Mouse (Mus musculus) lung, adult 2 months (tissue): Measurements from ENCODE around the gene Ndufb4. TPM values are rescaled to one million over a fixed set of nuclear protein-coding genes. Genes with fewer than 3 reads are reported as not detected.

ENCODE experiments used
- DNase-seq: peaks from one replicate; pipeline ENCODE4 v3.0.0; 2022
- H3K4me1 ChIP-seq: fragments of 200-500 bp; 2 replicates; pipeline ENCODE4 v1.6.1; 2011; ENCODE audit warnings: low read length; ENCODE audit not compliant: control insufficient read depth, insufficient read depth
- H3K4me3 ChIP-seq: fragments of 200-500 bp; replicated peaks from 2 replicates; pipeline ENCODE3; 2011; ENCODE audit warnings: low read depth, mild to moderate bottlenecking, control low read depth, low read length; ENCODE audit errors: extremely low read depth
- CTCF ChIP-seq: fragments of 200-500 bp; IDR thresholded peaks from 2 replicates; pipeline ENCODE4 v1.5.1; 2011; ENCODE audit warnings: mild to moderate bottlenecking, low read length, control low read depth; ENCODE audit not compliant: insufficient read depth
- POLR2A ChIP-seq: fragments of 200-500 bp; IDR thresholded peaks from 2 replicates; pipeline ENCODE4 v1.6.1; 2011; ENCODE audit warnings: low read depth, mild to moderate bottlenecking, control low read depth, low read length, borderline replicate concordance; ENCODE audit errors: extremely low read depth
- WGBS: fragments of 180-500 bp; shearing (Covaris S2); methylation state at CpG from one replicate; pipeline ENCODE4 v1.1.7; 2018; 5-methylcytosine and 5-hydroxymethylcytosine counted together
- polyA plus RNA-seq: library from polyadenylated mRNA; depleted of rRNA; stranded (reverse); fragments of >200 nt; gene quantifications from 2 replicates; pipeline ENCODE4 v1.2.3, GENCODE M21; 2012; rRNA removed

Gene Ndufb4
- polyA plus RNA-seq, 1 experiment: 56.6 TPM

DNA sequence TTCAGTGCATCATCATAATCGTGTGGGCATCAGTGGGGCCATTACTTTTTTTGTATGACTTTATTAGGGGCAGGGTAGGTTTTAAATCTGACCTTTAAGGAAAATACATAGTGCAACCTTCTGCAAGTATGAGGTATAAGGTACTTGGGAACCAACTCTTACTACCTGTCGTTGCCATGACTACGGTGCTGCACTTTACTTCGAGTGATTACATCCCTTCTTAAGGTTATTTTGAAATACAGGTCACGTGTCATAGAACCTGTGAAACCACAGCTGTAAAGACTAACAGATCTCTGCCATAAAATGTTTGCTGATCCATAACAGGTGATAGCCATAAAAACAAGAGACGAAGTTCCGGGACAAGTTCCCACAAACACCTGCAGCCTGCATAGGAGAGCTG, 55.8 kb downstream of the Ndufb4 start:
- Histone ChIP-seq H3K4me1 (no peaks in the 10 kb centered on the region), H3K4me3 (no peak overlapping the region)
- 78% methylated on average over 7 of the region's 7 CpGs for WGBS
- TF ChIP-seq POLR2A: no peak
- TF ChIP-seq CTCF: no peak
- DNase-seq: no peak

DNA sequence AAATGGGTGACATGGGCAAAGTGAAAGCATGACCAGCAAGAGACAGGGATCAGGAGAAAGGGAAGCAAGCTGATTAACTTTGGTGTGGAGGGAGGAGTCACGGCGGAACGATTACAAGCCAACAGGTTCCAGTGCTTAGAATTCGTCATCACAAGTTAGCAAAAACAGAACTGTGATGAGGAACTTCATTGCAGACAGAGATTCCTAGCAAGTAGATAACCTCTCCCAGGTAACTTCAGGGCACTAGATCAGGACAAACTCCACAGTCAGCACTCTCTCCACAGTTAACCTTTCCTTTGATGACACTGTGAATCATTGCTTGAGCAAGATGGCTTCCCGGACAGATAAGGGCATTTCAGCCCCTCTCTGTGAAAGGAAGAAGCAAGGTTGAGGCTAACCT, 56.8 kb downstream of the Ndufb4 start:
- Histone ChIP-seq H3K4me3 (no peak overlapping the region), H3K4me1 (no peaks in the 10 kb centered on the region)
- TF ChIP-seq CTCF (no peak), POLR2A (no peak)
- WGBS: 64% methylated on average over 5 of the region's 5 CpGs
- DNase-seq: no peak

Other genes with a start within 250 kb of the Ndufb4 start
- 3.7 and 5.0 TPM in 2 replicates for gene Gtf2e1, start 114.7 kb downstream of the Ndufb4 start, polyA plus RNA-seq
- gene Rabl3, start 114.6 kb downstream of the Ndufb4 start, polyA plus RNA-seq: 2.0 and 3.4 TPM in 2 replicates
- 0.25 and 0.31 TPM in 2 replicates for gene Hgd, start 74.3 kb downstream of the Ndufb4 start, polyA plus RNA-seq
- gene Fstl1, start 122.4 kb upstream of the Ndufb4 start, polyA plus RNA-seq: 36.0 and 44.5 TPM in 2 replicates
- gene Gm36028, start 206.7 kb upstream of the Ndufb4 start, polyA plus RNA-seq: 0.34 and 0.38 TPM in 2 replicates
- gene Lrrc58, start 213.9 kb upstream of the Ndufb4 start, polyA plus RNA-seq: 24.2 TPM in 2 replicates